Mouse (Mus musculus): ENCODE results near the gene Slc25a45.

The Slc25a45 gene

GRCm38 (mm10) chr19:5891521-5892258 is 14.1 kb downstream of the Slc25a45 start:
- DNase-seq (ENCODE audit: low spot score in 2 of 2): no peak

- DNase-seq (ENCODE audit: low spot score in 2 of 2): no peak
Measured at GRCm38 (mm10) chr19:5892262-5892661, 14.7 kb downstream of the Slc25a45 start.

- DNase-seq (ENCODE audit: low spot score in 2 of 2): no peak
Measured at GRCm38 (mm10) chr19:5892735-5893134, 15.1 kb downstream of the Slc25a45 start.

GRCm38 (mm10) chr19:5893282-5894001 is 15.8 kb downstream of the Slc25a45 start:
- no peak for DNase-seq (ENCODE audit: low spot score in 2 of 2)

- peak; percentile 81 to 89 for DNase-seq (ENCODE audit: low spot score in 2 of 2)
Measured at GRCm38 (mm10) chr19:5894002-5894678, 16.5 kb downstream of the Slc25a45 start, which contains the start of gene Tigd3. TSS of gene Tigd3 (minus strand) at chr19:5894149.

GRCm38 (mm10) chr19:5907275-5907674 is 29.7 kb downstream of the Slc25a45 start:
- DNase-seq (ENCODE audit: low spot score in 2 of 2): no peak

- no peak for DNase-seq (ENCODE audit: low spot score in 2 of 2)
Measured at GRCm38 (mm10) chr19:5910221-5910620, 32.6 kb downstream of the Slc25a45 start.

GRCm38 (mm10) chr19:5911430-5912102 is 34.0 kb downstream of the Slc25a45 start:
- no peak for DNase-seq (ENCODE audit: low spot score in 2 of 2)

GRCm38 (mm10) chr19:5912103-5913006 is 34.7 kb downstream of the Slc25a45 start:
- peak; percentile 95 to 99 for DNase-seq (ENCODE audit: low spot score in 2 of 2)

- DNase-seq (ENCODE audit: low spot score in 2 of 2): no peak
Measured at GRCm38 (mm10) chr19:5913007-5913719, 35.6 kb downstream of the Slc25a45 start, which contains the start of gene Dpf2. TSS of gene Dpf2 (minus strand) at chr19:5913010.

GRCm38 (mm10) chr19:5921715-5922114 is 44.1 kb downstream of the Slc25a45 start:
- DNase-seq (ENCODE audit: low spot score in 2 of 2): no peak

- DNase-seq (ENCODE audit: low spot score in 2 of 2): no peak
Measured at GRCm38 (mm10) chr19:5922119-5922942, 44.7 kb downstream of the Slc25a45 start.

- no peak for DNase-seq (ENCODE audit: low spot score in 2 of 2)
Measured at GRCm38 (mm10) chr19:5922963-5923362, 45.4 kb downstream of the Slc25a45 start.

GRCm38 (mm10) chr19:5923990-5924712 is 46.5 kb downstream of the Slc25a45 start:
- DNase-seq (ENCODE audit: low spot score in 2 of 2): peak; percentile 83 to 90

GRCm38 (mm10) chr19:5924713-5925093 is 47.1 kb downstream of the Slc25a45 start, which contains the start of gene Cdc42ep2:
TSS of gene Cdc42ep2 (minus strand) at chr19:5924816.
- peak; percentile 93 to 97 for DNase-seq (ENCODE audit: low spot score in 2 of 2)

GRCm38 (mm10) chr19:5925311-5925855 is 47.8 kb downstream of the Slc25a45 start:
- no peak for DNase-seq (ENCODE audit: low spot score in 2 of 2)

- DNase-seq (ENCODE audit: low spot score in 2 of 2): no peak
Measured at GRCm38 (mm10) chr19:5927026-5927425, 49.4 kb downstream of the Slc25a45 start.

GRCm38 (mm10) chr19:5927532-5927931 is 49.9 kb downstream of the Slc25a45 start:
- no peak for DNase-seq (ENCODE audit: low spot score in 2 of 2)
